Mouse (Mus musculus): ENCODE measurements at regions not wholly inside any gene's neighbourhood (a gene's known extent, or its start where the extent isn't known, plus 50 kb on each side); places are given as distances from the start of the nearest gene placed in this dataset.
A peak's percentile ranks its signal among the peaks of the same experiment; 100 is the strongest.

GRCm38 (mm10) chr2:168842261-168842740, 74.6 kb upstream of the Sall4 start:
- peak; percentile 55 for DNase-seq (ENCODE audit: extremely low spot score, low spot score)

DNA sequence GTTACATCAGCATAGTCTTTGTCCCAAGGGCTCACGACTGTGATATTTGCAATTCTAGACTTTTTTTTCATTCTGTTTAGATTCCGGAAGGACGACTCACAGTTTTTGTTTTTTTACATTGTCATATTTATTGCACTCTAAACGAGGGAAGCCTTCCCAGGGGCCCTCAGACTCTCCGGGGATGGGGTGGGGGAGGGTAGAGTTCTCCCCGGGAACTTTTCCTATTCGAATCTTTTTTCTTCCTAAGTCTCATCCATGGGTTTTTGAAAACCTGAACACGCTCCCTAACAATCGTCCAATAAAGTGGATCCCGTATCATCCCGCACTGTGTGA, 73.9 kb upstream of the Sall4 start:
- no peak for DNase-seq (ENCODE audit: extremely low spot score, low spot score)

- no peak for DNase-seq (ENCODE audit: extremely low spot score, low spot score)
These were observed 73.3 kb upstream of the Sall4 start for GRCm38 (mm10) chr2:168840853-168841712.

- peak; percentile 53 for DNase-seq (ENCODE audit: extremely low spot score, low spot score)
These were observed 72.3 kb upstream of the Sall4 start for GRCm38 (mm10) chr2:168839811-168840655.

- DNase-seq (ENCODE audit: extremely low spot score, low spot score), result no peak
These were observed 71.5 kb upstream of the Sall4 start for GRCm38 (mm10) chr2:168839221-168839620.

- DNase-seq (ENCODE audit: extremely low spot score, low spot score), result peak; percentile 63
These were observed 70.9 kb upstream of the Sall4 start for GRCm38 (mm10) chr2:168838681-168839080.

DNA sequence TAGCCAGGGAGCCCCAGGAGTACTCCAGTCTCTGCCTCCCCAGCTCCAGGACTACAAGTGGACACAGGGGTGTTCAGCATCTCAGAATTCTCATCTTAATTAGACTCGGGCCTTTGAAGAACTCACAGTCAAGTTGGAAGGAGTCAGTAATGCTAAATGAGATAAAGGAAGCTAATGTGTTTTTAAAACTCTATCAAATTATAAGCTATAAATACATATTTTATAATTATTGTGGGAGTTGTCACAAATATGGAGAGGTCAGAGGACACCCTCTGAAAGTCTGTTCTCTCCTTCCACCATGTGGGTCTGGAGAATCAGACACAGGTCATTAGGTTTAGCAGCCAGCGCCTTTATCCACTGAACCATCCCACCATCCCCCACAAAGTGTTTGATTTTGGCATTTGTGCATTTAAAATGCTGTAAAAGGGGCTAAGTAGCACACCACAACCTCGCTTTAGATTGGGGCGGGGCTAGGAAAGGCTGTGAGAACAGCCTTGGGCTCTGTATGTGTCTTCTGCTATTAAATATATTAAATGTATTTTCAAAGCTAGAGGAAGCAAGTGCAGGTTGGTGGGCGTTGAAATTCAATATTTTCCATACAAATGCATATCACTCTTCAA, 70.3 kb upstream of the Sall4 start:
- DNase-seq (ENCODE audit: extremely low spot score, low spot score), result no peak

GRCm38 (mm10) chr2:168834771-168835170, 67.0 kb upstream of the Sall4 start:
- no peak for DNase-seq (ENCODE audit: extremely low spot score, low spot score)

GRCm38 (mm10) chr2:168831740-168832139, 64.0 kb upstream of the Sall4 start:
- no peak for DNase-seq (ENCODE audit: extremely low spot score, low spot score)

DNA sequence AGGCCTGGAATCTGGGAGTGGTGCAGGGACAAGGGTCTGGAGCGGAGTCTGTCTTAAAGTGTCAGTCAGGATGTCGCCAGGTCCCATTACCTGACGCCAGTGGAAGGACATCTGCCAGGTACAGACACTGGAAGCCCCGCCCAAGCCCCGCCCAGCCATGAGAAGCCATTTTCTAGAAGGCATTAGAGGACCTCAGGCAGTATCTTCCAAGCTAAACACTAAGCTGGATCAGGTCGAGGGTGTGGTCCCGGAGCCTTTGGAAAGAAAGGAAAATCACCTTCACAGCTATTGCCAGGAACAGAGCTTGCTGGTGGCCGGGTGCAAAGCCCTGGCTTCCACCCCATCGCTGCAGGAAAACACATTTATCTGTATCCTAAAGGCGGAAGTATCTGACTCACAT, 52.9 kb upstream of the Sall4 start:
- DNase-seq (ENCODE audit: extremely low spot score, low spot score), result no peak
